Mouse (Mus musculus) cortical plate, adult 2 months (tissue): ENCODE measurements at regions not wholly inside any gene's neighbourhood (a gene's known extent, or its start where the extent isn't known, plus 50 kb on each side); places are given as distances from the start of the nearest gene placed in this dataset.

Experiments used
- H3K27ac ChIP-seq: fragments of 200-500 bp; 2 replicates; pipeline ENCODE4 v1.5.1; 2012; ENCODE audit warnings: low read length, control low read depth, inconsistent platforms; ENCODE audit not compliant: insufficient read depth
- H3K4me1 ChIP-seq: fragments of 200-500 bp; 2 replicates; pipeline ENCODE4 v1.6.1; 2011; ENCODE audit warnings: low read length; ENCODE audit not compliant: control insufficient read depth, insufficient read depth
- H3K4me3 ChIP-seq: fragments of 200-500 bp; 2 replicates; pipeline ENCODE4 v1.5.1; 2011; ENCODE audit warnings: mild to moderate bottlenecking, low read length, control low read depth; ENCODE audit not compliant: insufficient read depth
- CTCF ChIP-seq: fragments of 200-500 bp; IDR thresholded peaks from 2 replicates; pipeline ENCODE4 v1.5.1; 2011; ENCODE audit warnings: mild to moderate bottlenecking, control low read depth, low read length; ENCODE audit not compliant: insufficient read depth; ENCODE audit errors: extremely low read depth
- POLR2A ChIP-seq: fragments of 200-500 bp; IDR thresholded peaks from 2 replicates; pipeline ENCODE4 v1.6.1; 2011; ENCODE audit warnings: mild to moderate bottlenecking, low read length, control low read depth; ENCODE audit not compliant: insufficient read depth; ENCODE audit errors: extremely low read depth

DNA sequence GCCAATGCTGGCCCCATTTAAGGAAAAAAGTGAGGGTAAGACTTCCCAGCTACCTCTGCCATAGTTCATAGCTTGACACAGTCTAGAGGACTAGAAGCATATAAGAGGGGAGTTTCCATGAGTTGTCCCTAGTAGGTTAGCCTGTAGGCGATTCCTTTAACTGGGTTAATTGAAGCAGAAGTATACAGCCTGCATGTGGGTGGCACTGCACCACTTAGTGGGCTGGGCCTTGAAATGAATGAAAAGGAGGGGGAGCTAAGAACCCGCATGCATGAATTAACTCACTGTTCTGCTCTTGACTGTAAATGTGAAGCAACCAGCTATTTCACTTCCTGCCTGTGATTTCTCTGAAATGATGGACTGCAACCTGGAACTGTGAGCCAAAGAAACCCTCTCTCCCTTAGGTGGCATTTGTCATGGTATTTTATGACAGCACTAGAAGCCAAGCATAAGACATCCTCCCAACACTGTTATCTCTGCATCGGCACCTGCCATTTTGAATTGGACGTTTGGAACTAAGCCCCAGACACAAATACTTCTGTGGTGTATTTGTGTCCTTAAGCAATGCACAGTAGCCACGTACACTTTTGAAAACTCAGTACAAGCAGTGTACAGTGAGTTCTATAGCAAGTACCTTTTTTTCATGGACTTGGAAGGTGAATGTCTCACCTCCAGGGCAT, 64.5 kb upstream of the Xylt1 start:
- no peaks in the 10 kb centered on the region for H3K4me1 ChIP-seq
- H3K27ac ChIP-seq: no peak overlapping the region
- TF ChIP-seq CTCF: no peak
- no peak for TF ChIP-seq POLR2A
- H3K4me3 ChIP-seq: no peak overlapping the region

DNA sequence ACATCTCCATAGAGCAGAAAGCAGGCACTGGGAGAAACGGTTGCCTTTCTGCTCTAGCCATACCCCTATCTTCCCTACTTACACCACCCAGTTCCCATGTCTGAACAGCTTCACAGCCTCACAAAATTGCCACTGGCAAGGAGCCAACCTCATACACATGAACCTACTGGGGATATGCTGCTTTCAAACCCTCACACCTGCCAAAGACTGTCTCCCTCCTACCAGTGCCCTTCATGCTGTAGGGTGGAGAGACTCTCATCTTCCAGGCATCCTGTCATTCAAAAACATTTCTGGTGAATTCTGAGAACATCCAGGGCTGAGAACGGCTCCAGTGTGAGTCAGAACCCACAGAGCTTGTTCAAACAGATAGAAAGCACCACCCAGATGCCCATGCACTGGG, 63.4 kb upstream of the Xylt1 start:
- no peaks in the 10 kb centered on the region for H3K4me1 ChIP-seq
- H3K27ac ChIP-seq: no peak overlapping the region
- H3K4me3 ChIP-seq: no peak overlapping the region
- TF ChIP-seq POLR2A: no peak
- TF ChIP-seq CTCF: no peak

DNA sequence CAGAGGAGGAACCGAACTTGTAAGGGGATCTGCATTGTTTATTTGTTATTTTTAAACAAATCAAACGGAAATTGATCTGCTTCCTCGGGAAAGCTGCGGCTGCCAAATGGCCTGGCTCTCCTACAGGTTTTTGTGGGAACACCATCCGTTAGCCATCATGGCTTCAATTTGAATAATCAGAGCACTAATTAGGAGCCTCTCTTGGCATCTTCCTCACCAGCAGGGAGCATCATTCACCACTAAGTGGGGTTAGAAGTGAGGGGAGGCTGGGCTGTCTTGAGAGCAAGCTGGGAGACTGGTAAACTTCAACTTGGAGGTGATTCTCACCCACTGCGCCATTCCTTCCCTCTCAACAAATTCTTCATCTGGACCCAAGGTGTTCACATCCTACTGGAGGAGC, 60.2 kb upstream of the Xylt1 start:
- Histone ChIP-seq H3K27ac (no peak overlapping the region), H3K4me3 (no peak overlapping the region), H3K4me1 (no peaks in the 10 kb centered on the region)
- no peak for TF ChIP-seq POLR2A
- TF ChIP-seq CTCF: no peak
